Mouse (Mus musculus) neural tube, embryonic 14.5 days (tissue): Measurements from ENCODE around the gene Arf6. TPM values are rescaled to one million over a fixed set of nuclear protein-coding genes. Genes with fewer than 3 reads are reported as not detected.
A peak's percentile ranks its signal among the peaks of the same experiment; 100 is the strongest.
"Not testable (repeated sequence)": the region's sequence is repeated elsewhere in the genome, so short reads cannot be mapped to it uniquely, and the experiment has no call there.

ENCODE experiments used
- ATAC-seq: fragments of 200-750 bp; cut with Nextera tagmentation; 2 replicates; pipeline ENCODE4 v1.8.0; 2017; ENCODE audit warnings: low read depth, mild to moderate bottlenecking, moderate TSS enrichment, moderate library complexity
- H3K27ac ChIP-seq: fragments of 300-500 bp; sonication (generic); 2 replicates; pipeline ENCODE4 v1.5.1; 2014; ENCODE audit warnings: low read depth, mild to moderate bottlenecking, control low read depth, low read length, moderate library complexity, mixed read lengths
- H3K27me3 ChIP-seq: fragments of 300-500 bp; sonication (generic); 2 replicates; pipeline ENCODE4 v1.6.1; 2014; ENCODE audit warnings: low read length; ENCODE audit not compliant: control insufficient read depth, insufficient read depth
- H3K36me3 ChIP-seq: fragments of 300-500 bp; sonication (generic); 2 replicates; pipeline ENCODE4 v1.6.1; 2014; ENCODE audit warnings: low read length, mixed read lengths; ENCODE audit not compliant: control insufficient read depth, insufficient read depth
- H3K4me1 ChIP-seq: fragments of 300-500 bp; sonication (generic); 2 replicates; pipeline ENCODE4 v1.6.1; 2014; ENCODE audit warnings: low read length; ENCODE audit not compliant: control insufficient read depth, insufficient read depth
- H3K4me2 ChIP-seq: fragments of 300-500 bp; sonication (generic); 2 replicates; pipeline ENCODE4 v1.6.1; 2014; ENCODE audit warnings: mild to moderate bottlenecking, low read depth, low read length, control low read depth
- H3K4me3 ChIP-seq: fragments of 300-500 bp; sonication (generic); 2 replicates; pipeline ENCODE4 v1.5.1; 2014; ENCODE audit warnings: low read depth, low read length, control low read depth, mixed read lengths
- H3K9ac ChIP-seq: fragments of 300-500 bp; sonication (generic); replicated peaks from 2 replicates; pipeline ENCODE4 v1.6.1; 2014; ENCODE audit warnings: low read depth, mild to moderate bottlenecking, control low read depth, low read length, mixed read lengths
- H3K9me3 ChIP-seq: fragments of 300-500 bp; sonication (generic); 2 replicates; pipeline ENCODE4 v1.6.1; 2016; ENCODE audit warnings: low read length; ENCODE audit not compliant: control insufficient read depth
- whole genome bisulfite sequencing: fragments of 180-500 bp; shearing (Covaris S2); extraction: QIAGEN DNeasy Blood & Tissue Kit; methylation state at CpG from one replicate; pipeline ENCODE4 v1.1.7; 2014; 5-methylcytosine and 5-hydroxymethylcytosine counted together
- polyA plus RNA-seq: library from polyadenylated mRNA; unstranded; fragments of >200 nt; fragmentation: Nextera tagmentation; extraction: Ambion mirVana; gene quantifications from 2 replicates; pipeline ENCODE4 v1.2.1, GENCODE M21; 2014

Arf6 gene
- polyA plus RNA-seq, 1 experiment from 2014 or later, result 29.3 TPM

DNA sequence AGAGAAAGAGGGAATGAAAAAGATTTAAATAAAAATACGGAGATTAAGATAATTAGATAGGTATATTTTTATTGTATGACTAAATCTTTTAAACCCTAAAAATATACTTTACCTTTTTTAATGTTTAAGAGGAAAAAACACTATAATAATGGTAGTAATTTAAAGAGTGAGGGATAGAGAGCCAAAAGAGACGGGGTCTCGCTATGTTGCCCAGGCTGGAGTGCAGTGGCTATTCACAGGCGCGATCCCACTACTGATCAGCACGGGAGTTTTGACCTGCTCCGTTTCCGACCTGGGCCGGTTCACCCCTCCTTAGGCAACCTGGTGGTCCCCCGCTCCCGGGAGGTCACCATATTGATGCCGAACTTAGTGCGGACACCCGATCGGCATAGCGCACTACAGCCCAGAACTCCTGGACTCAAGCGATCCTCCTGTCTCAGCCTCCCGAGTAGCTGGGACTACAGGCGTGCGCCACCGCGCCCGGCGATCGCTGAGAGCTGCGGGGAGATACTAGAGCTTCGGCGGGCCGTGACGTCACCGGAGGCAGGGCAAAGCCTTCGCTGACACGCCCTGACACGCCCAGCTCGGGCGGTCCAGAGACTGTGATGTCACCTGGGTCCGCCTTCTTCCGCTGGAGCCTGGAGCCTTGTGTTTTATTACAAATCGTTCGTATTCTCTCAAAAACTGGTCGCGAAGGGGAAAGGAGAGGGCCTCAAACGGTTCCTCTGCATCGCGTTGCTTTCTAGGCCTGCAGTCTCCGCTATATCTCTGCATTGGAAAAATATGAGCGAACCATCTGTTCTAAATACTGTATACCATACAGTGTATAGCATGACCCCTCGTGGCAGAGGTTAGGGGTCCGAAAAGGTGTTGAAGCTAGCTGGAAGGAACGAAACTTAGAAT lies 10.7 kb upstream of the Arf6 start:
- H3K27ac ChIP-seq, result peak overlapping the region; percentile 87
- peak overlapping the region; percentile 48 for H3K4me3 ChIP-seq
- not testable (repeated sequence) for H3K9me3 ChIP-seq, H3K27me3 ChIP-seq, H3K36me3 ChIP-seq, H3K4me1 ChIP-seq
- peak overlapping the region; percentile 55 for H3K4me2 ChIP-seq
- peak; percentile 95 for ATAC-seq
- WGBS, result 1% methylated on average over 38 of the region's 50 CpGs
- peak overlapping the region; percentile 58 for H3K9ac ChIP-seq

DNA sequence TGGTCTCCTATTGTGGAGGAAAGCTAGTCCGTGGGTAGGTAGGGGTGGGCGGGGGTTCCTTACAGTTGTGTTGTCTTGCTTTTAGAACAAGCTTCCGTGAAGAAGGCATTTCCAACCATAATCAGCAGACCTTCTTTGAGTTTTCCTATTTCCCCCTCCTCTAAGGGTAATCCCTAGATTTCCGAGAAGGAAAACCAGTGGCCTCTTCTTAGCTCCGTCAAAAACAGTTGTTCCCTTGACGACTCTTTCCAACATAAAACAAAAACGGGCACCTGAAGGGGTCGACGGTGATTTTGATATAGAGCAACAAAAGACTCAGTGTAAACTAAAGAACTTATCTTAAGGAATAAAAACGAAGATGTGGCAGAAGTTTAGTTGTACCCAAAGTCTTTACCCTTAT lies 10.0 kb upstream of the Arf6 start:
- H3K4me3 ChIP-seq, result peak overlapping the region; percentile 48
- peak overlapping the region; percentile 87 for H3K27ac ChIP-seq
- no peaks in the 10 kb centered on the region for H3K9me3 ChIP-seq
- peaks cover 7% of the 10 kb centered on the region for H3K4me1 ChIP-seq
- WGBS, result 7% methylated on average over 10 of the region's 10 CpGs
- ATAC-seq, result no peak
- peak overlapping the region; percentile 55 for H3K4me2 ChIP-seq
- peak overlapping the region; percentile 58 for H3K9ac ChIP-seq
- no peaks in the 10 kb centered on the region for H3K36me3 ChIP-seq
- no peaks in the 10 kb centered on the region for H3K27me3 ChIP-seq

DNA sequence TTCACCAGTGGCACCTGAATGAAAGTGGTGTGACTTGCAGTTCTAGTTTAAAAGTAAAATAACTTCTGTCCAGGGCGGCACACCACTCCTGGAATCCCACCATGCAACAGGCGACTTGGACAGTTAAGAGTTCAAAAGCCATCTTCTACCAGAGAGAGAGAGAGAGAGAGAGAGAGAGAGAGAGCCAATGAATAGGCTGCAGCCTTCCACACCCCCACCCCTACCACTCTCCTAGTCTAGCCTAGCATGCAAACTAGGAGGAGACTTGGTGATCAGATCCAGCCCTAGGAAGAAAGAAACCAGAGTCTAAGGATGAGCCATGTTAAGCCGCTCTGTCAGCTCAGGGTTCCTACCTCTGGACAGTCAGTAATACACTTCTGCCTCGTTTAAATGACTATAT lies 9.6 kb upstream of the Arf6 start:
- WGBS, result 42% methylated on average over 4 of the region's 4 CpGs
- no peaks in the 10 kb centered on the region for H3K36me3 ChIP-seq
- peak overlapping the region; percentile 55; the same call in 1 of the 2 replicates for H3K4me2 ChIP-seq
- ATAC-seq, result no peak
- H3K4me3 ChIP-seq, result no peak overlapping the region
- H3K27ac ChIP-seq, result no peak overlapping the region
- no peaks in the 10 kb centered on the region for H3K27me3 ChIP-seq
- peaks cover 7% of the 10 kb centered on the region for H3K4me1 ChIP-seq
- no peak overlapping the region for H3K9ac ChIP-seq
- H3K9me3 ChIP-seq, result no peaks in the 10 kb centered on the region

DNA sequence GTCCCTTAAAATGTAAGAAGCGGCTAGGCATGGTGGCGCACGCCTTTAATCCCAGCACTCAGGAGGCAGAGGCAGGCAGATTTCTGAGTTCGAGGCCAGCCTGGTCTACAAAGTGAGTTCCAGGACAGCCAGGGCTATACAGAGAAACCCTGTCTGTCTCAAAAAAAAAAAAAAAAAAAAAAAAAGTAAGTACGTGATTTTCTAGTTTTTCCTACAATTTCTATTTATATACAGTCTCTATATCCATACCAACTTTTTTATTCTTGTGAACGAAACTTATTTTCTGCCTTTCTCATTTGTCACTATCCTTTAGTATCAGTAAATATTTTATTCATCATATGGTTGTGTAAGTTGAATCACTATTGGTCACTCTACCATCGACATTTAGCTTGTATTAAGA lies 8.8 kb upstream of the Arf6 start:
- H3K36me3 ChIP-seq, H3K9ac ChIP-seq, H3K27ac ChIP-seq, H3K27me3 ChIP-seq, H3K4me1 ChIP-seq, H3K4me3 ChIP-seq, H3K9me3 ChIP-seq, H3K4me2 ChIP-seq, ATAC-seq: not testable (repeated sequence)
- WGBS, result 95% methylated on average over 7 of the region's 7 CpGs

DNA sequence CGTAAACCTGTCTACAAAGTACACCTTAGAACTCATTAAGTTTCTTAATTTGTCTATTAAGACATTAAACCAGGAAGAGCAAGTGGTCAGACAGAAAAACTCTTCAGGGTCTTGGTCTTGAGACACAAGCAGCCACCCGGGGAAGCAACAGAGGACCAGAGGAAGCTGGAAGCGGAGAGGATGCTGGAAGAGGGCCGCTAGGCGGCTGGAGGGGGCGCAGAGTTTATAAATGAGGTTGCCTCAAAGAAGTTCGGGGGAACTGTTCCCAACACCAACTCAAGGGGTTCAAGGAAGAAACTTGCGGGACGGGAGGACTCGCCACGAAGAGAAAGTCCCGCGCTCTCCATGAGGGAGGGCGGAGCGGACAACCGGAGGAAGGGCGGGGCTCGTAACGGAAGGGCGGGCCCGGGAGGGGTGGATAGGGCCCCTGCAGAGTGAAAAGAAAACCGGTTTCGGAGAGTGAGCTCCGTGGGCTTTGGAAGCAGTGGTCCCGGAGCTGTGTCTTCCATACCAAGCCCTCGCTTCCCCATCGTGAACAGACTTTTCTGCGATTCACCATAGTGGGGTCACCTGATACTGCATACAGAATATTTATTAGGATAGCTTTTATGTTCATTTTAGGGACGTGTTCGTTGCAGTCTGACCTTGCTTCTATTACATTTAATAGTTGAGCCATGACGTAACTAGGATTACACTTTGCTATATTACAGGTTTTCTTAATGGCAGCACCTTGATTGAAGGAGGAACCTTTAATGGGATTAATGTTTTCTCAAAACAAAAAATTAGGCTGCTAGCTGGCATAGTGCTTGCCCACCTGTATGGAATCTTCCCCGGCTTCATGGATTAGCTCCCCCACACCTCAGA lies 7.8 kb upstream of the Arf6 start:
- peaks cover 7% of the 10 kb centered on the region for H3K4me1 ChIP-seq
- peak overlapping the region; percentile 29; the same call in 1 of the 2 replicates for H3K9ac ChIP-seq
- no peak for ATAC-seq
- WGBS, result 5% methylated on average over 32 of the region's 32 CpGs
- peak overlapping the region; percentile 40 for H3K4me3 ChIP-seq
- H3K27ac ChIP-seq, result no peak overlapping the region
- H3K36me3 ChIP-seq, result no peaks in the 10 kb centered on the region
- H3K9me3 ChIP-seq, result no peaks in the 10 kb centered on the region
- no peaks in the 10 kb centered on the region for H3K27me3 ChIP-seq
- H3K4me2 ChIP-seq, result peak overlapping the region; percentile 77

DNA sequence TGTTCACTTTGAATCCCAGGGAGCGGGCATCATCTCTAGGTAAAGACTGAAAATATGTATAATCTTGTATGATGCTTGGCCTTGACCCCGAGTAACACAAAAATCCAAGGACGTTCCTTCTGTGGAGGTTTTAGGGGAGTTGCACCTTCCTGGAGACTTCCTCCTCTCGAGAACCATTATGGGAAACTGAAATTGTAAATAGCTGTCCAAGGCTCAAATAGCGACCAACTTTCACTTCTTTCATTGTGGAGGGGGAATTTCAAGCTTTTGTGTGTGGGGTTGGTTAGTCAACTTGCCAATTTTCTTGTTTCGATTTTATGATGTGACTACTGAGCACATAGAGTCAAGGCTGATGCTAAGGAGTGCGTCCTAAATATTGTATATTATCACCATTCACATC lies 6.2 kb upstream of the Arf6 start:
- Histone ChIP-seq H3K9ac (no peak overlapping the region), H3K9me3 (no peaks in the 10 kb centered on the region), H3K27me3 (no peaks in the 10 kb centered on the region), H3K4me2 (no peak overlapping the region), H3K4me1 (peaks cover 7% of the 10 kb centered on the region), H3K36me3 (no peaks in the 10 kb centered on the region), H3K4me3 (no peak overlapping the region), H3K27ac (no peak overlapping the region)
- WGBS, result 81% methylated on average over 7 of the region's 7 CpGs
- ATAC-seq, result no peak

DNA sequence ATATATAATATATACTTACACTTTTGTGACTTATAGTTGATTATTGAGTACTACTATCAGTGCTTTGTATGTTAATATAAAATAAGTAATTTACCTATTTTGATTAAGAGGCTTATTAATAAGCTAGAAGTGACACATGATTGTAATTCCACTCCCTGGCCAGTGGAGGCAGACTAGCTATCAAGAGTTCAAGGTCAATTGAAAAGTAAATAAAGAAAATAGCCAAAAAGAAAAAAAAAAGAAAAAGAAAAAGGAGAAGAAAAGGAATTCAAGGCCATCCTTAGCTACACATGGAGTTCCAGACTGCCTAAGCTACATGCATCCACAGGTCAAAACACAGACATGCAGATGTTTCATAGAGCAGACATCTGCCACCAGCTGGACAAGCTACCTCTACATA lies 5.5 kb upstream of the Arf6 start:
- Histone ChIP-seq H3K27ac (no peak overlapping the region), H3K27me3 (no peaks in the 10 kb centered on the region), H3K4me3 (no peak overlapping the region), H3K4me1 (peaks cover 7% of the 10 kb centered on the region), H3K9ac (no peak overlapping the region), H3K36me3 (no peaks in the 10 kb centered on the region), H3K9me3 (no peaks in the 10 kb centered on the region), H3K4me2 (no peak overlapping the region)
- ATAC-seq, result no peak

DNA sequence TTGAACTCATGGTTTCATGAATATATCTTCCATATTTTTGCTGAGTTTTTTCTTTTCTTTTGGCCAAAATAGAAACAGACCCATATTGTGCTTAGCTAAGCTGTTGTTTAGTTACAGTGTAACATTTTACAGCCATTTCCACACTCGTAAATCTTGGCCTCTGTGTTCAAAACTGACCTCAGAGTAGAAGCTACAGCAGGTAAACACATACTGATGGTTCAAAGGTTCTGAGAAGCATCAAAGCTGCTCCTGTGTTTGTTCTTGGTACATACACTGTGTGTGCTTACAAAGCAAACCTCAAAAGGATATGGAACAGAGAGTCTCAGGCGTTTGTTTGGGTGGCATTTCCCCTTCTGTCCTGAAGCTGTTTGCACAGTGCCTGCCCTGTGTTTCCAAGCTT lies 4.4 kb upstream of the Arf6 start:
- no peak for ATAC-seq
- WGBS, result 72% methylated on average over 2 of the region's 2 CpGs

DNA sequence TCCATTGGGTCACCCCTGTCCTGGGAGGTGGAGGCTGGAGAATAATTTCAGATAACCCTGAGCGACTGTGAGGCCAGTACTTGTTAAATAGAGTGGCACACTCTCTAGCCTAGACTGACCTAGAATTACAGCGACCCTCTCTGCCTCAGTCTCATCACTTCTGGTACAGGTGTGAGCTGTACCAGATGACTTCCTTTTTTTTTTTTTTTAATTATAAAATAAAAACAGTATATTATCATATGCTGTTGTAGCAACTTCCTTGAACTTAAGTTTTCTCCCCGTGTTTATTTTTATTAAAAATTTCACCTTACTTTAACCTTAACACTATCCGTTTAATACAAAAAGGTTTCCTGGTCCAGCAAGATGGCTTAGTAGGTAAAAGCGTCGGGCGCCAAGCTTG lies 1.0 kb upstream of the Arf6 start:
- Histone ChIP-seq H3K27ac (peak overlapping the region; percentile 89; the same call in 1 of the 2 replicates), H3K4me3 (peak overlapping the region; percentile 99), H3K4me2 (peak overlapping the region; percentile 65), H3K36me3 (no peaks in the 10 kb centered on the region), H3K4me1 (peaks cover 16% of the 10 kb centered on the region), H3K27me3 (no peaks in the 10 kb centered on the region), H3K9ac (no peak overlapping the region; the same call in 1 of the 2 replicates), H3K9me3 (no peaks in the 10 kb centered on the region)
- ATAC-seq, result no peak
- WGBS, result 20% methylated on average over 7 of the region's 7 CpGs

More for the DNA sequence above, 4.4 kb upstream of the Arf6 start:
- Histone ChIP-seq H3K4me3 (no peak overlapping the region), H3K4me1 (peaks cover 7% of the 10 kb centered on the region; the same call in 1 of the 2 replicates), H3K4me2 (no peak overlapping the region), H3K27ac (no peak overlapping the region), H3K36me3 (no peaks in the 10 kb centered on the region), H3K27me3 (no peaks in the 10 kb centered on the region), H3K9me3 (no peaks in the 10 kb centered on the region), H3K9ac (no peak overlapping the region)
